In genomic region chr13:102349493-102349892, GRCm38 (mm10) we compare ENCODE assay signal across 17 mouse cellular contexts.
"Had no signal": no experiment of that assay in that cellular context is flagged by ENCODE, and none has a peak within 500 bp of the region (broad histone marks: within the 10 kb centered on the region; RNA-seq: fewer than 3 reads in every experiment).

No protein-coding gene starts in this region.

- H3K4me3 ChIP-seq: lung, embryonic 15.5 days; megakaryocyte, embryonic 14.5 days; midbrain, embryonic 13.5 days; midbrain, embryonic 15.5 days; neural tube, embryonic 12.5 days; stomach, embryonic 15.5 days had no signal

- H3K36me3 ChIP-seq: lung, embryonic 15.5 days; midbrain, embryonic 13.5 days; midbrain, embryonic 15.5 days; neural tube, embryonic 12.5 days; stomach, embryonic 15.5 days had no signal

- H3K9ac ChIP-seq: lung, embryonic 15.5 days; midbrain, embryonic 13.5 days; midbrain, embryonic 15.5 days; neural tube, embryonic 12.5 days; stomach, embryonic 15.5 days had no signal

- DNase-seq: lung, adult 2 months; lung, postnatal 14 days; lung, postnatal 36 days; right cerebral cortex, postnatal 14 days; thymus, adult 2 months; thymus, postnatal 25 days; thymus, postnatal 4 days had no signal

- H3K4me1 ChIP-seq: lung, embryonic 15.5 days; midbrain, embryonic 13.5 days; midbrain, embryonic 15.5 days; neural tube, embryonic 12.5 days; stomach, embryonic 15.5 days had no signal

- H3K27ac ChIP-seq: lung, embryonic 15.5 days; macrophage; midbrain, embryonic 13.5 days; midbrain, embryonic 15.5 days; neural tube, embryonic 12.5 days; stomach, embryonic 15.5 days; stomach, postnatal 0 days had no signal

- ATAC-seq: lung, postnatal 0 days; midbrain, embryonic 13.5 days; midbrain, embryonic 15.5 days had no signal

- H3K4me2 ChIP-seq: lung, embryonic 15.5 days; midbrain, embryonic 11.5 days; midbrain, embryonic 13.5 days; midbrain, embryonic 15.5 days; neural tube, embryonic 12.5 days; stomach, embryonic 15.5 days had no signal

- H3K9me3 ChIP-seq: lung, embryonic 15.5 days; megakaryocyte, embryonic 14.5 days; midbrain, embryonic 13.5 days; midbrain, embryonic 15.5 days; neural tube, embryonic 12.5 days; stomach, embryonic 15.5 days had no signal

- H3K27me3 ChIP-seq: lung, embryonic 15.5 days; megakaryocyte, embryonic 14.5 days; midbrain, embryonic 13.5 days; midbrain, embryonic 15.5 days; neural tube, embryonic 12.5 days; stomach, embryonic 15.5 days had no signal
